Mouse (Mus musculus) limb, embryonic 14.5 days (tissue): ENCODE results near the gene Smg7. TPM values are rescaled to one million over a fixed set of nuclear protein-coding genes. Genes with fewer than 3 reads are reported as not detected.

ENCODE experiments used
- ATAC-seq: fragments of 200-750 bp; cut with Nextera tagmentation; 2 replicates; pipeline ENCODE4 v1.8.0; 2017; ENCODE audit warnings: low read depth, moderate number of reproducible peaks, moderate TSS enrichment; ENCODE audit not compliant: low FRiP score
- DNase-seq: peaks from one replicate; pipeline ENCODE4 v3.0.0-alpha.2; 2015; ENCODE audit warnings: low spot score
- H3K27ac ChIP-seq: fragments of 300-500 bp; sonication (generic); replicated peaks from 2 replicates; pipeline ENCODE4 v1.5.1; 2014; ENCODE audit warnings: low read depth, mild to moderate bottlenecking, low read length, moderate library complexity, mixed read lengths
- H3K27me3 ChIP-seq: fragments of 300-500 bp; sonication (generic); 2 replicates; pipeline ENCODE4 v1.6.1; 2014; ENCODE audit warnings: low read length, mixed read lengths; ENCODE audit not compliant: control insufficient read depth, insufficient read depth
- H3K36me3 ChIP-seq: fragments of 300-500 bp; sonication (generic); 2 replicates; pipeline ENCODE4 v1.6.1; 2014; ENCODE audit warnings: mild to moderate bottlenecking, low read length, moderate library complexity, mixed read lengths; ENCODE audit not compliant: control insufficient read depth, insufficient read depth
- H3K4me1 ChIP-seq: fragments of 300-500 bp; sonication (generic); 2 replicates; pipeline ENCODE4 v1.6.1; 2014; ENCODE audit warnings: antibody characterized with exemption, low read length, mixed read lengths; ENCODE audit not compliant: control insufficient read depth, insufficient read depth
- H3K4me2 ChIP-seq: fragments of 300-500 bp; sonication (generic); replicated peaks from 2 replicates; pipeline ENCODE4 v1.6.1; 2014; ENCODE audit warnings: low read depth, mild to moderate bottlenecking, low read length, moderate library complexity; ENCODE audit not compliant: severe bottlenecking
- H3K4me3 ChIP-seq: fragments of 300-500 bp; sonication (generic); replicated peaks from 2 replicates; pipeline ENCODE4 v1.5.1; 2014; ENCODE audit warnings: low read length
- H3K9ac ChIP-seq: fragments of 300-500 bp; sonication (generic); 2 replicates; pipeline ENCODE4 v1.6.1; 2014; ENCODE audit warnings: mild to moderate bottlenecking, low read depth, low read length, moderate library complexity; ENCODE audit not compliant: severe bottlenecking
- H3K9me3 ChIP-seq: fragments of 300-500 bp; sonication (generic); 2 replicates; pipeline ENCODE4 v1.6.1; 2016; ENCODE audit warnings: low read length; ENCODE audit not compliant: control insufficient read depth
- POLR2A ChIP-seq: fragments of 200-500 bp; IDR thresholded peaks from 2 replicates; pipeline ENCODE4 v1.8.0; 2012; ENCODE audit warnings: inconsistent platforms, mild to moderate bottlenecking, moderate library complexity, borderline replicate concordance; ENCODE audit not compliant: insufficient read depth, insufficient read length; ENCODE audit errors: extremely low read depth
- WGBS: fragments of 180-500 bp; shearing (Covaris S2); extraction: QIAGEN DNeasy Blood & Tissue Kit; methylation state at CpG from one replicate; pipeline ENCODE4 v1.1.7; 2014; 5-methylcytosine and 5-hydroxymethylcytosine counted together
- polyA plus RNA-seq, 2 experiments: library from polyadenylated mRNA; depleted of rRNA in 1 of 2; stranded (reverse) in 1 of 2; unstranded in 1 of 2; fragments of >200 nt; fragmentation: Nextera tagmentation in 1 of 2; extraction: Ambion mirVana in 1 of 2; gene quantifications; 2 replicates each; pipeline versions ENCODE4 v1.2.1 to v1.2.3; 2012 to 2014

The Smg7 gene
- polyA plus RNA-seq, 2 experiments: 30.0 to 37.3 TPM

DNA sequence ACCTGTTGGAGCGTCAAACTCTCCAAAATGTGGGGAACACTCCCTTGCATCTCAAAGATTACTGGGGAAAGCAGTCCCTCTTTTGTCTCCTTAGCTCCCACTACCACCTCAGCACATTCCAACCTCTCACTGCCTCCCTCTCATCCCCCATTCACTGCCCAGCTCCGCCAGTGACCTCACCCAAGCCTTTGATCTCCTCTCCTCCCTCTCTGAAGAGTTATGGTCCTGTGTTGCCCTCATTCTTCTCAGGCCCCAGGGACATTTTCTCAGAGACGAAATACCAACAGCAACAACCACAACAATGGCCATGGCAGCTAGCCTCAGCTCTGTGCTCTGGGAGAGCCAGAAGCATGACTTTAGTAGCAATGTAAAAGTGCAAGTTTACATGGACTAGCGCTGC is 111.2 kb downstream of the Smg7 start:
- H3K4me3 ChIP-seq: no peak overlapping the region
- H3K27me3 ChIP-seq: no peaks in the 10 kb centered on the region
- H3K4me1 ChIP-seq: no peaks in the 10 kb centered on the region
- DNase-seq (no peak), ATAC-seq (no peak)
- H3K9me3 ChIP-seq: no peaks in the 10 kb centered on the region
- WGBS: 16% methylated on average over 4 of the region's 4 CpGs
- H3K4me2 ChIP-seq: no peak overlapping the region
- H3K9ac ChIP-seq: no peak overlapping the region
- no peak overlapping the region for H3K27ac ChIP-seq
- no peak for TF ChIP-seq POLR2A
- no peaks in the 10 kb centered on the region for H3K36me3 ChIP-seq

- no peak for TF ChIP-seq POLR2A
- H3K4me3 ChIP-seq: no peak overlapping the region
- no peak overlapping the region for H3K9ac ChIP-seq
- no peaks in the 10 kb centered on the region for H3K4me1 ChIP-seq
- 8% methylated on average over 6 of the region's 6 CpGs for WGBS
- H3K36me3 ChIP-seq: no peaks in the 10 kb centered on the region
- no peak for ATAC-seq
- H3K27me3 ChIP-seq: no peaks in the 10 kb centered on the region
- H3K9me3 ChIP-seq: no peaks in the 10 kb centered on the region
- no peak overlapping the region for H3K27ac ChIP-seq
- DNase-seq: no peak
- H3K4me2 ChIP-seq: no peak overlapping the region; the same call in 1 of the 2 replicates
These were observed 111.6 kb downstream of the Smg7 start for GRCm38 (mm10) chr1:152790821-152791220.

DNA sequence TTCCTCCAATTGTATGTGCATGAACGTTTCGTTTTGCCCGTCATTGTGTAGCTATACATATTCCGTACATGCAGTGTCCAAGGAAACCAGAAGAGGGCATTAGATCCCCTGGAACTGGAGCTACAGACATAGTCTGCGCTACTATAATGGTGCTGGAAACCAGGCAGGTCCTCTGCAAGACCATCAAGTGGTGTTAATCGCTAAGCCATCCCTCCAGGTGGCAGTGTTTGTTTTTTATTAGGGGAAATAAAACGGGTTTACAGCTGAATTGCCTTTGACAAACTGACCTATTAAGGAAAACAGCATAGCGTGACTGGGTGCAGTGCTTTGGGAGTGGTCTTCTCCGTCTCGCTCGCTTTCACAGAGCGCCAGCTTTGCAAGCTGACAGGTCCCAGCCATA is 112.2 kb downstream of the Smg7 start:
- Histone ChIP-seq H3K27ac (no peak overlapping the region), H3K9ac (no peak overlapping the region), H3K4me2 (no peak overlapping the region; the same call in 1 of the 2 replicates), H3K4me3 (no peak overlapping the region), H3K27me3 (no peaks in the 10 kb centered on the region), H3K9me3 (no peaks in the 10 kb centered on the region), H3K4me1 (no peaks in the 10 kb centered on the region), H3K36me3 (no peaks in the 10 kb centered on the region)
- no peak for TF ChIP-seq POLR2A
- 11% methylated on average over 12 of the region's 12 CpGs for WGBS
- DNase-seq: peak; percentile 58
- peak; percentile 30; the same call in 1 of the 2 replicates for ATAC-seq

GRCm38 (mm10) chr1:152788121-152788660 is 114.3 kb downstream of the Smg7 start:
- no peak for DNase-seq
- WGBS: 31% methylated on average over 4 of the region's 4 CpGs
- H3K36me3 ChIP-seq: no peaks in the 10 kb centered on the region

More at GRCm38 (mm10) chr1:152788121-152788660, 114.3 kb downstream of the Smg7 start:
- Histone ChIP-seq H3K4me1 (no peaks in the 10 kb centered on the region), H3K4me2 (no peak overlapping the region), H3K27me3 (no peaks in the 10 kb centered on the region), H3K9me3 (no peaks in the 10 kb centered on the region), H3K9ac (no peak overlapping the region), H3K4me3 (no peak overlapping the region), H3K27ac (no peak overlapping the region)
- ATAC-seq: no peak
- no peak for TF ChIP-seq POLR2A

Other genes with a start within 250 kb of the Smg7 start
- not detected in 2 replicates for gene Apobec4, start 152.1 kb downstream of the Smg7 start, polyA plus RNA-seq (2012; rRNA removed)
- gene Apobec4, start 152.1 kb downstream of the Smg7 start, polyA plus RNA-seq (2014; fragmentation: Nextera tagmentation; extraction: Ambion mirVana): not detected in 2 replicates
- 28.5 and 29.6 TPM in 2 replicates for gene Rgl1, start 136.3 kb downstream of the Smg7 start, polyA plus RNA-seq (2012; rRNA removed)
- 40.5 and 46.1 TPM in 2 replicates for gene Rgl1, start 136.3 kb downstream of the Smg7 start, polyA plus RNA-seq (2014; fragmentation: Nextera tagmentation; extraction: Ambion mirVana)
- 96.4 and 136 TPM in 2 replicates for gene Arpc5, start 136.1 kb downstream of the Smg7 start, polyA plus RNA-seq (2012; rRNA removed)
- gene Arpc5, start 136.1 kb downstream of the Smg7 start, polyA plus RNA-seq (2014; fragmentation: Nextera tagmentation; extraction: Ambion mirVana): 257 and 263 TPM in 2 replicates
- 3.8 and 5.2 TPM in 2 replicates for gene Ncf2, start 102.5 kb downstream of the Smg7 start, polyA plus RNA-seq (2012; rRNA removed)
- 6.0 and 6.8 TPM in 2 replicates for gene Ncf2, start 102.5 kb downstream of the Smg7 start, polyA plus RNA-seq (2014; fragmentation: Nextera tagmentation; extraction: Ambion mirVana)
- gene Nmnat2, start 52.3 kb upstream of the Smg7 start, polyA plus RNA-seq (2012; rRNA removed): 2.0 and 2.3 TPM in 2 replicates
- gene Nmnat2, start 52.3 kb upstream of the Smg7 start, polyA plus RNA-seq (2014; fragmentation: Nextera tagmentation; extraction: Ambion mirVana): 1.4 and 1.6 TPM in 2 replicates